Comparison of ENCODE assay signal across 33 mouse cellular contexts in genomic region chr7:30515003-30515760, GRCm38 (mm10). TPM values are rescaled to one million over a fixed set of nuclear protein-coding genes. Genes with fewer than 3 reads are reported as not detected.
DNase-seq lines count a peak whose midpoint lies in the region; TF ChIP-seq lines count a peak whose summit lies in the region.
"Had no signal": no experiment of that assay in that cellular context is flagged by ENCODE, and none has a peak within 500 bp of the region (broad histone marks: within the 10 kb centered on the region; RNA-seq: fewer than 3 reads in every experiment).

No protein-coding gene starts in this region.

- DNase-seq in heart, embryonic 10.5 days (ENCODE audit: low spot score): no peak
- DNase-seq in heart, adult 18-20 months: no peak
- DNase-seq in kidney, postnatal 14 days: peak; percentile 31
- DNase-seq in kidney, adult 9 months: no peak
- DNase-seq in ZHBTc4 (ENCODE audit: low read depth, low spot score): peak; percentile 89
- DNase-seq in Muller cell, postnatal 12 days (ENCODE audit: inconsistent ontology term): no peak
- no peak for DNase-seq in retina, postnatal 1 day
- DNase-seq: adrenal gland, postnatal 14 days; cerebellum, adult 2 months; cerebellum, postnatal 25 days; gastrocnemius, postnatal 36 days; left cerebral cortex, postnatal 4 days; lung, postnatal 10 days; right cerebral cortex, postnatal 4 days; thymus, adult 18-20 months had no signal

- peak overlapping the region; percentile 27; the same call in 1 of the 2 replicates for H3K4me3 ChIP-seq in heart, embryonic 10.5 days
- H3K4me3 ChIP-seq in E14TG2a.4 (replicated peaks; ENCODE audit: low read length): peak overlapping the region; percentile 66
- H3K4me3 ChIP-seq: embryonic facial prominence, embryonic 12.5 days; hindbrain, embryonic 13.5 days; kidney, embryonic 15.5 days; limb, embryonic 15.5 days; midbrain, embryonic 10.5 days; myocyte; neural tube, embryonic 13.5 days had no signal

- H3K4me1 ChIP-seq in heart, embryonic 10.5 days: no peaks in the 10 kb centered on the region
- H3K4me1 ChIP-seq in E14TG2a.4 (replicated peaks; ENCODE audit: low read depth, low read length): peaks cover 38% of the 10 kb centered on the region
- H3K4me1 ChIP-seq: embryonic facial prominence, embryonic 12.5 days; limb, embryonic 15.5 days; neural tube, embryonic 13.5 days had no signal

- no peak overlapping the region for H3K27ac ChIP-seq in heart, embryonic 10.5 days
- H3K27ac ChIP-seq: embryonic facial prominence, embryonic 12.5 days; hindbrain, embryonic 13.5 days; kidney, embryonic 15.5 days; limb, embryonic 15.5 days; midbrain, embryonic 10.5 days; neural tube, embryonic 13.5 days had no signal

- H3K36me3 ChIP-seq in heart, embryonic 10.5 days: no peaks in the 10 kb centered on the region
- no peaks in the 10 kb centered on the region for H3K36me3 ChIP-seq in E14TG2a.4 (ENCODE audit: insufficient read depth, low read length)
- H3K36me3 ChIP-seq: embryonic facial prominence, embryonic 12.5 days; G1E; hindbrain, embryonic 13.5 days; kidney, embryonic 15.5 days; limb, embryonic 15.5 days; midbrain, embryonic 10.5 days; neural tube, embryonic 13.5 days had no signal

- TF ChIP-seq CTCF in E14TG2a.4 (conservative IDR thresholded peaks at IDR 0.05; ENCODE audit: low read length): no peak

- H3K27me3 ChIP-seq in heart, embryonic 10.5 days (ENCODE audit: insufficient read depth, poor library complexity, severe bottlenecking): peaks cover 20% of the 10 kb centered on the region
- peaks cover 31% of the 10 kb centered on the region for H3K27me3 ChIP-seq in E14TG2a.4 (ENCODE audit: insufficient read depth, low read length)
- H3K27me3 ChIP-seq: embryonic facial prominence, embryonic 12.5 days; hindbrain, embryonic 13.5 days; kidney, embryonic 15.5 days; limb, embryonic 15.5 days; neural tube, embryonic 13.5 days had no signal

- H3K9me3 ChIP-seq in heart, embryonic 10.5 days: no peaks in the 10 kb centered on the region
- no peaks in the 10 kb centered on the region for H3K9me3 ChIP-seq in E14TG2a.4 (ENCODE audit: low read length)
- H3K9me3 ChIP-seq: embryonic facial prominence, embryonic 12.5 days; G1E; hindbrain, embryonic 13.5 days; kidney, embryonic 15.5 days; limb, embryonic 15.5 days; midbrain, embryonic 10.5 days; neural tube, embryonic 13.5 days had no signal

- 44% methylated on average over 24 of the region's 24 CpGs for WGBS in heart, embryonic 10.5 days

RNA-seq across cellular contexts. Expression of gene Arhgap33, which starts 19.7 kb away (rescaled TPM):
- polyA plus RNA-seq in heart, embryonic 10.5 days (2016; fragmentation: Nextera tagmentation; extraction: Ambion mirVana): 8.5 and 9.0 TPM in 2 replicates
- total RNA-seq in heart, adult 18-20 months (2021): under 1 TPM; 0.36 to 0.50 TPM

RNA-seq across cellular contexts. Expression of gene Prodh2, which starts 21.8 kb away (rescaled TPM):
- 0.30 and 3.0 TPM in 2 replicates for polyA plus RNA-seq in heart, embryonic 10.5 days (2016; fragmentation: Nextera tagmentation; extraction: Ambion mirVana)
- total RNA-seq in heart, adult 18-20 months (2021): not detected
- total RNA-seq: G1E; gastrocnemius, adult 18-20 months; gastrocnemius, postnatal 36 days; heart, adult 8-10 months; heart, postnatal 25 days; layer of hippocampus, postnatal 14 days; left cerebral cortex, adult 8-10 months had no signal
- polyA plus RNA-seq: cerebellum, adult 2 months; embryonic facial prominence, embryonic 12.5 days; forebrain, embryonic 11.5 days; G1E; hindbrain, embryonic 13.5 days; midbrain, embryonic 10.5 days; midbrain, embryonic 16.5 days; myocyte; neural tube, embryonic 13.5 days; stomach, embryonic 14.5 days; urinary bladder, adult 2 months had no signal

RNA-seq across cellular contexts. Expression of gene Hspb6, which starts 36.8 kb away (rescaled TPM):
- polyA plus RNA-seq in heart, embryonic 10.5 days (2016; fragmentation: Nextera tagmentation; extraction: Ambion mirVana): 4.2 and 8.3 TPM in 2 replicates
- total RNA-seq in heart, adult 18-20 months (2021): 100 to 1,000 TPM; 845 to 870 TPM

RNA-seq across cellular contexts. Expression of gene Proser3, which starts 36.9 kb away (rescaled TPM):
- polyA plus RNA-seq in heart, embryonic 10.5 days (2016; fragmentation: Nextera tagmentation; extraction: Ambion mirVana): 8.8 and 13.0 TPM in 2 replicates
- 1 to 10 TPM; 2.1 to 4.6 TPM for total RNA-seq in heart, adult 18-20 months (2021)

RNA-seq across cellular contexts. Expression of gene Lin37, which starts 44.5 kb away (rescaled TPM):
- 31.5 and 35.6 TPM in 2 replicates for polyA plus RNA-seq in heart, embryonic 10.5 days (2016; fragmentation: Nextera tagmentation; extraction: Ambion mirVana)
- total RNA-seq in heart, adult 18-20 months (2021): 10 to 100 TPM; 16.8 to 18.8 TPM

Comparison
In these comparisons a context has a peak if more than half of its experiments do, and no peak if none do; other contexts are left out.
1. DNase-seq: peak in kidney, postnatal 14 days (single experiment) and ZHBTc4 (single experiment); none in heart, embryonic 10.5 days (single experiment), heart, adult 18-20 months (0 of 2), kidney, adult 9 months (single experiment), Muller cell, postnatal 12 days (single experiment) and retina, postnatal 1 day (single experiment).